Mouse (Mus musculus) lung, postnatal 0 days (tissue): ENCODE results near the gene Malsu1. TPM values are rescaled to one million over a fixed set of nuclear protein-coding genes. Genes with fewer than 3 reads are reported as not detected.
A peak's percentile ranks its signal among the peaks of the same experiment; 100 is the strongest.

Experiments used
- ATAC-seq: fragments of 200-750 bp; cut with Nextera tagmentation; 2 replicates; pipeline ENCODE4 v1.8.0; 2017; ENCODE audit warnings: moderate library complexity
- DNase-seq: peaks from one replicate; pipeline ENCODE4 v3.0.0-alpha.2; 2016; ENCODE audit warnings: low spot score
- H3K27ac ChIP-seq: fragments of 300-500 bp; sonication (generic); 2 replicates; pipeline ENCODE4 v1.5.1; 2014; ENCODE audit warnings: antibody characterized with exemption, mild to moderate bottlenecking, low read length, mixed read lengths
- H3K27me3 ChIP-seq: fragments of 300-500 bp; sonication (generic); replicated peaks from 2 replicates; pipeline ENCODE4 v1.6.1; 2014; ENCODE audit warnings: low read length, mixed read lengths; ENCODE audit not compliant: insufficient read depth
- H3K36me3 ChIP-seq: fragments of 300-500 bp; sonication (generic); 2 replicates; pipeline ENCODE4 v1.6.1; 2014; ENCODE audit warnings: low read length, mixed read lengths; ENCODE audit not compliant: insufficient read depth
- H3K4me1 ChIP-seq: fragments of 300-500 bp; sonication (generic); 2 replicates; pipeline ENCODE4 v1.6.1; 2014; ENCODE audit warnings: antibody characterized with exemption, low read depth, low read length, mixed read lengths; ENCODE audit not compliant: insufficient read depth
- H3K4me2 ChIP-seq: fragments of 300-500 bp; sonication (generic); replicated peaks from 2 replicates; pipeline ENCODE4 v1.6.1; 2014; ENCODE audit warnings: low read depth, mild to moderate bottlenecking, low read length, moderate library complexity, mixed read lengths
- H3K4me3 ChIP-seq: fragments of 300-500 bp; sonication (generic); 2 replicates; pipeline ENCODE4 v1.5.1; 2014; ENCODE audit warnings: low read depth, low read length
- H3K9ac ChIP-seq: fragments of 300-500 bp; sonication (generic); replicated peaks from 2 replicates; pipeline ENCODE4 v1.6.1; 2014; ENCODE audit warnings: low read depth, mild to moderate bottlenecking
- H3K9me3 ChIP-seq: fragments of 300-500 bp; sonication (generic); 2 replicates; pipeline ENCODE4 v1.6.1; 2016; ENCODE audit warnings: low read length, mixed read lengths
- CTCF ChIP-seq: IDR thresholded peaks from 2 replicates; pipeline ENCODE4 v1.5.1; 2016; ENCODE audit warnings: antibody characterized with exemption, mild to moderate bottlenecking
- EP300 ChIP-seq: IDR thresholded peaks from 2 replicates; pipeline ENCODE4 v1.6.1; 2016; ENCODE audit warnings: antibody characterized with exemption, mild to moderate bottlenecking, control low read depth
- WGBS: fragments of 180-500 bp; shearing (Covaris S2); extraction: QIAGEN DNeasy Blood & Tissue Kit; methylation state at CpG from one replicate; pipeline ENCODE4 v1.1.7; 2014; 5-methylcytosine and 5-hydroxymethylcytosine counted together
- polyA plus RNA-seq: library from polyadenylated mRNA; unstranded; fragments of >200 nt; fragmentation: Nextera tagmentation; extraction: Ambion mirVana; gene quantifications from 2 replicates; pipeline ENCODE4 v1.2.1, GENCODE M21; 2015

Gene Malsu1
- polyA plus RNA-seq, 1 experiment from 2014 or later = 84.1 TPM

DNA sequence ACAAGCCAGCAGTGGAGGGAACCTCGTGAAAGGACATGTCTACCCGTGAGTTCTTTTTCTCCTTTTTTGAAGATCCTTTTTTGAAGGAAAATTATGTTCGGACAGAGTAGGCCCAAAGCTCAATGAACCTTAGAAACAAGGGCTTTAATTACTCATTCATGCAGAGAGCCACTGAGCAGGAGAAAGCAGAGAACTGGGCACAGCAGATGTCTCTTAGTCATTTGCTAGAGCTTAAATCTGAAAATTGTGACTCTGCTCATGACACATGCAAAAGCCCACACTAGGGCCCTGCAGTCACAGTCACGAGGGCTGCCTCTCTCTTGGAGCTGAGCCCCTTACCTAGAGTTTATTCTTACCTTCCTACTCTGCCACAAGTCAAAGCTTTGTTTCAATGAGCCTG, 40.8 kb upstream of the Malsu1 start:
- H3K9me3 ChIP-seq = no peaks in the 10 kb centered on the region
- no peak overlapping the region for H3K4me2 ChIP-seq
- H3K27ac ChIP-seq = no peak overlapping the region
- 76% methylated on average over 4 of the region's 4 CpGs for WGBS
- no peak for TF ChIP-seq CTCF
- no peak for TF ChIP-seq EP300
- no peak overlapping the region for H3K4me3 ChIP-seq
- no peak overlapping the region for H3K9ac ChIP-seq
- no peaks in the 10 kb centered on the region for H3K4me1 ChIP-seq
- H3K27me3 ChIP-seq = no peaks in the 10 kb centered on the region
- ATAC-seq (no peak), DNase-seq (no peak)
- no peaks in the 10 kb centered on the region for H3K36me3 ChIP-seq

GRCm38 (mm10) chr6:49036275-49037267, 37.0 kb upstream of the Malsu1 start, which contains the start of gene Gpnmb:
Gpnmb (plus strand) TSS chr6:49036546.
- Histone ChIP-seq H3K4me1 (no peaks in the 10 kb centered on the region), H3K27me3 (no peaks in the 10 kb centered on the region), H3K9me3 (no peaks in the 10 kb centered on the region), H3K4me3 (no peak within 1 kb of the TSS), H3K9ac (no peak within 1 kb of the TSS), H3K4me2 (peak within 1 kb of the TSS; percentile 22), H3K36me3 (no peaks in the 10 kb centered on the region), H3K27ac (no peak within 1 kb of the TSS)
- TF ChIP-seq EP300 (no peak), CTCF (no peak)
- no peak for ATAC-seq
- 40% methylated on average over 28 of the region's 28 CpGs for WGBS
- DNase-seq = no peak

DNA sequence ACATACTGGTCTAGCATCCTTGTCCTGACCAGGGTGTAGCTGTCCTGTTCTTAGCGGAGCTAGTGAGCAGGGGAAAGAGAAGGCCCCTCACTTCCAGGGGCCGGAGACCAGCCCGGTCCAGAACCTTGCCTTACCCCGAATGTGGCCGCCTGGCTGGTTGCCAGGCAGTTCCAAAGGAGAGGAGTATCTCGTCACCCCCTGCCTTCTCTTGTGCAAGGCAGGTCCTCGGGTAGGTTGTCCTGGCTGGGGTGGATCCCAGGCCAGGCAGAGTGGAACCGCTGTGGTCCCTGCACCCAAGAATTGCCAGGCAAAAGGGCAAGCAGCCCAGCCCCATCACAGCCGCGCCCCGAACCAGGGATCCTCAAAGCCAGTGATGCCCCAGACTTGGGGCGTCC, 36.3 kb upstream of the Malsu1 start:
- H3K4me2 ChIP-seq = no peak overlapping the region
- H3K4me1 ChIP-seq = no peaks in the 10 kb centered on the region
- no peaks in the 10 kb centered on the region for H3K36me3 ChIP-seq
- WGBS = 56% methylated on average over 12 of the region's 12 CpGs
- no peak for DNase-seq
- no peaks in the 10 kb centered on the region for H3K9me3 ChIP-seq
- H3K27me3 ChIP-seq = no peaks in the 10 kb centered on the region
- no peak overlapping the region for H3K9ac ChIP-seq
- H3K4me3 ChIP-seq = no peak overlapping the region
- TF ChIP-seq EP300 (no peak), CTCF (no peak)
- H3K27ac ChIP-seq = no peak overlapping the region
- no peak for ATAC-seq

- Histone ChIP-seq H3K27me3 (no peaks in the 10 kb centered on the region), H3K27ac (no peak overlapping the region), H3K36me3 (no peaks in the 10 kb centered on the region), H3K9me3 (no peaks in the 10 kb centered on the region), H3K4me3 (peak overlapping the region; percentile 23), H3K9ac (no peak overlapping the region), H3K4me1 (no peaks in the 10 kb centered on the region), H3K4me2 (peak overlapping the region; percentile 47)
- 11% methylated on average over 18 of the region's 18 CpGs for WGBS
- DNase-seq = peak; percentile 80
- TF ChIP-seq CTCF = peak; percentile 72
- TF ChIP-seq EP300 = no peak
- ATAC-seq = peak; percentile 52; the same call in 1 of the 2 replicates
Observed at GRCm38 (mm10) chr6:49039470-49040180, 34.0 kb upstream of the Malsu1 start.

DNA sequence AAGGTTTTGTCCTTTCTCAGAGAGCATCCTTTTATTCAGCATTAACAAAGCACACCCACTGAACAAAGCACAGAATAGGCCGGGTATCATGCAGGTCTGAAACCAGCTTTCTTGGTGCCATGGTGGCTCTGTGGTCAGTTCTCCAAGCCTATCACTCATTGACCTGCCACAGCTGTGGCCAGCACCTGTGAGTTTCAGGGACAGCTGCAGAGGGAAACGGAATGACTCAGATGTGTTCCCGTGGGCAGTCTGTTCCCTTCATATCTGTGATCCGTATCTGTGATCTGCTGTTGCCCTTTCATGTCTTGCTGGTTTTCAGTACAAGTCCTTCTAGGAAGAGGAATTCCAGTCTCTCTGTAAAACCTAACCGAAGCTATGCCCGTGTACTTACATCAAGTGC, 27.1 kb upstream of the Malsu1 start:
- WGBS = 69% methylated on average over 6 of the region's 6 CpGs
- Histone ChIP-seq H3K4me2 (no peak overlapping the region), H3K36me3 (no peaks in the 10 kb centered on the region), H3K27ac (no peak overlapping the region), H3K4me3 (no peak overlapping the region), H3K27me3 (no peaks in the 10 kb centered on the region), H3K4me1 (no peaks in the 10 kb centered on the region), H3K9ac (no peak overlapping the region), H3K9me3 (no peaks in the 10 kb centered on the region)
- TF ChIP-seq EP300 = no peak
- no peak for TF ChIP-seq CTCF
- ATAC-seq (no peak), DNase-seq (no peak)

- Histone ChIP-seq H3K9me3 (no peaks in the 10 kb centered on the region), H3K27me3 (no peaks in the 10 kb centered on the region), H3K4me1 (no peaks in the 10 kb centered on the region), H3K27ac (no peak overlapping the region), H3K36me3 (no peaks in the 10 kb centered on the region), H3K9ac (no peak overlapping the region), H3K4me3 (no peak overlapping the region), H3K4me2 (no peak overlapping the region)
- TF ChIP-seq CTCF (no peak), EP300 (no peak)
- no peak for DNase-seq
- ATAC-seq = no peak
- 67% methylated on average over 8 of the region's 8 CpGs for WGBS
Observed at GRCm38 (mm10) chr6:49046976-49047375, 26.6 kb upstream of the Malsu1 start.
